Mouse (Mus musculus) kidney, postnatal 0 days (tissue): Measurements from ENCODE around the gene Zcchc14. TPM values are rescaled to one million over a fixed set of nuclear protein-coding genes. Genes with fewer than 3 reads are reported as not detected.

Experiments used
- ATAC-seq: fragments of 200-750 bp; cut with Nextera tagmentation; replicated peaks from 2 replicates; pipeline ENCODE4 v1.8.0; 2017; ENCODE audit warnings: low read depth, moderate number of reproducible peaks, moderate TSS enrichment, moderate library complexity; ENCODE audit not compliant: low FRiP score
- DNase-seq: peaks from one replicate; pipeline ENCODE4 v3.0.0-alpha.2; 2016; ENCODE audit warnings: low spot score
- H3K27ac ChIP-seq: fragments of 300-500 bp; sonication (generic); 2 replicates; pipeline ENCODE4 v1.5.1; 2014; ENCODE audit warnings: mild to moderate bottlenecking
- H3K27me3 ChIP-seq: fragments of 300-500 bp; sonication (generic); 2 replicates; pipeline ENCODE4 v1.6.1; 2014; ENCODE audit warnings: low read length, mixed read lengths; ENCODE audit not compliant: insufficient read depth
- H3K36me3 ChIP-seq: fragments of 300-500 bp; sonication (generic); 2 replicates; pipeline ENCODE4 v1.6.1; 2014; ENCODE audit warnings: low read length, mixed read lengths; ENCODE audit not compliant: insufficient read depth
- H3K4me1 ChIP-seq: fragments of 300-500 bp; sonication (generic); replicated peaks from 2 replicates; pipeline ENCODE4 v1.6.1; 2014; ENCODE audit warnings: antibody characterized with exemption, low read length, mixed read lengths; ENCODE audit not compliant: insufficient read depth
- H3K4me2 ChIP-seq: fragments of 300-500 bp; sonication (generic); 2 replicates; pipeline ENCODE4 v1.6.1; 2014; ENCODE audit warnings: mild to moderate bottlenecking, low read length, moderate library complexity, mixed read lengths
- H3K4me3 ChIP-seq: fragments of 300-500 bp; sonication (generic); replicated peaks from 2 replicates; pipeline ENCODE4 v1.5.1; 2014; ENCODE audit warnings: low read depth, low read length
- H3K9ac ChIP-seq: fragments of 300-500 bp; sonication (generic); 2 replicates; pipeline ENCODE4 v1.6.1; 2014; ENCODE audit warnings: low read depth, low read length
- H3K9me3 ChIP-seq: fragments of 300-500 bp; sonication (generic); replicated peaks from 2 replicates; pipeline ENCODE4 v1.6.1; 2016; ENCODE audit warnings: low read length, inconsistent platforms, mixed read lengths
- CTCF ChIP-seq: IDR thresholded peaks from 2 replicates; pipeline ENCODE4 v1.5.1; 2016; ENCODE audit warnings: antibody characterized with exemption, low read depth, mild to moderate bottlenecking, moderate library complexity
- WGBS: fragments of 180-500 bp; shearing (Covaris S2); extraction: QIAGEN DNeasy Blood & Tissue Kit; methylation state at CpG from one replicate; pipeline ENCODE4 v1.1.7; 2014; 5-methylcytosine and 5-hydroxymethylcytosine counted together
- polyA plus RNA-seq: library from polyadenylated mRNA; unstranded; fragments of >200 nt; fragmentation: Nextera tagmentation; extraction: Ambion mirVana; gene quantifications from 2 replicates; pipeline ENCODE4 v1.2.1, GENCODE M21; 2015

Gene Zcchc14
- polyA plus RNA-seq, 1 experiment from 2014 or later = 10.9 TPM

DNA sequence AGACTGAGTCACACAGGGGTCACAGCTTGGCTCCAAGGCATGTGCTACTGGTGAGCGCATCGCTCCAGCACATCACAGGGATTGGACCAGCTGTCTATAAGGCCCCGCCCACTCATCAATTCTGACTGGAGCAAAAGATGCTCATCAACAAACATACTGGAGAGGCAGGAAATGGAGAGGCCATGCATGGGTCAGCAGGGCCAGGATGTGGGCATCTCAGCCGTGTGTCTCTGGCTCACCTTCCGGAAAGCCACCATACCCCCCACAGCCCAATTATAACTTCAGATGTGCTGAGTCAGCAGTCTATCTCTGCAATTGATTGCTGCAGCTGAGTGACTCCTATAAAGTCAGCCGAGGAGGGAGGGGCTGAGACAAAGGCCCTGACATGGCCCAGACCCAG, 84.4 kb downstream of the Zcchc14 start:
- DNase-seq (no peak), ATAC-seq (no peak)
- H3K9me3 ChIP-seq = no peaks in the 10 kb centered on the region
- no peaks in the 10 kb centered on the region for H3K4me1 ChIP-seq
- H3K27ac ChIP-seq = no peak overlapping the region
- 0 out of 2 replicates have a peak, but pooled peaks cover 2% of the 10 kb centered on the region for H3K36me3 ChIP-seq
- H3K4me2 ChIP-seq = no peak overlapping the region
- no peak overlapping the region for H3K4me3 ChIP-seq
- no peaks in the 10 kb centered on the region for H3K27me3 ChIP-seq
- H3K9ac ChIP-seq = no peak overlapping the region
- 60% methylated on average over 6 of the region's 6 CpGs for WGBS
- no peak for TF ChIP-seq CTCF

DNA sequence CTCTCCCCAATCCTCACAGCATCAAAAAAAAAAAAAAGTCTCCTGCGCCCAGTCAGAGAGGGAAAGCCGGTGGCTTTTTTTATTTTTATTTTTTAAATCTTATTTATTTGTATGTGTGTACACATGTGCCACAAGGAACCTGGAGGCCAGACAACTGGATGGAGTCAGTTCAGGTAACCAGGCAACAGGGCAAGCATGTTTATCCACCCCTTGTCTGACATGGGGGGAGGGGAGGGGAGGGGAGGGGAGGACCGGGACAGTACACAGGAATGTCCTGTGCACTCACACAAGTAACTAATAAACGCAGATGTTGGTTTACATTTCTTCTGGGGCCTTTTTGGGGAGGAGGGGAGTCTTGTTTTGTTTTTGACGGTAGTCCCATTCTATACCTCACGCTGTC, 89.0 kb downstream of the Zcchc14 start:
- ATAC-seq = no peak
- TF ChIP-seq CTCF = no peak
- Histone ChIP-seq H3K4me2 (no peak overlapping the region), H3K4me3 (no peak overlapping the region), H3K27ac (no peak overlapping the region), H3K9me3 (no peaks in the 10 kb centered on the region), H3K9ac (no peak overlapping the region), H3K36me3 (peaks cover 11% of the 10 kb centered on the region; the same call in 1 of the 2 replicates), H3K27me3 (no peaks in the 10 kb centered on the region), H3K4me1 (no peaks in the 10 kb centered on the region)
- 74% methylated on average over 6 of the region's 6 CpGs for WGBS
- DNase-seq = no peak

DNA sequence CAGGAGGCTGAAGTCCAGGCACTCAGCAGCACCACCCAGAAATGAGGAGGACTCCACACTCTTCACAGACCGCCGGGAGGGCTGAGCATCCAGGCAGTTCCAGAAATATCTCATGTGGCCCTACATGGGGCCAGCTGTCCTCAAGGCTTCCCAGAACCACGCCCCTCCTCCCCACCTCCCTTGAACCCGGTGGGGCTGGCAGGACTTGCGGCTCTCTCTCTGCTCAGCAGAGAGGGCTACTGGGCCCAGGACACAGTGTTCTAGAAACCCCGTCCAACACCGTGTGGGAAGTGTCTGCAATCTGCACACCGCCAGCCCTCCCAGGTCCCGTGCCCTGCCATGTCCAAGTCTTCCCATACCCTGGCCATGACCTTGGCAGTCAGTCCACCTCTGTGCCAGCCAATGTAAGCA, 89.8 kb downstream of the Zcchc14 start:
- WGBS = 72% methylated on average over 9 of the region's 9 CpGs
- DNase-seq (no peak), ATAC-seq (no peak)
- no peaks in the 10 kb centered on the region for H3K9me3 ChIP-seq
- no peaks in the 10 kb centered on the region for H3K27me3 ChIP-seq
- H3K27ac ChIP-seq = no peak overlapping the region
- H3K36me3 ChIP-seq = peaks cover 15% of the 10 kb centered on the region; the same call in 1 of the 2 replicates
- no peaks in the 10 kb centered on the region for H3K4me1 ChIP-seq
- no peak overlapping the region for H3K9ac ChIP-seq
- no peak for TF ChIP-seq CTCF
- H3K4me2 ChIP-seq = no peak overlapping the region
- no peak overlapping the region for H3K4me3 ChIP-seq

DNA sequence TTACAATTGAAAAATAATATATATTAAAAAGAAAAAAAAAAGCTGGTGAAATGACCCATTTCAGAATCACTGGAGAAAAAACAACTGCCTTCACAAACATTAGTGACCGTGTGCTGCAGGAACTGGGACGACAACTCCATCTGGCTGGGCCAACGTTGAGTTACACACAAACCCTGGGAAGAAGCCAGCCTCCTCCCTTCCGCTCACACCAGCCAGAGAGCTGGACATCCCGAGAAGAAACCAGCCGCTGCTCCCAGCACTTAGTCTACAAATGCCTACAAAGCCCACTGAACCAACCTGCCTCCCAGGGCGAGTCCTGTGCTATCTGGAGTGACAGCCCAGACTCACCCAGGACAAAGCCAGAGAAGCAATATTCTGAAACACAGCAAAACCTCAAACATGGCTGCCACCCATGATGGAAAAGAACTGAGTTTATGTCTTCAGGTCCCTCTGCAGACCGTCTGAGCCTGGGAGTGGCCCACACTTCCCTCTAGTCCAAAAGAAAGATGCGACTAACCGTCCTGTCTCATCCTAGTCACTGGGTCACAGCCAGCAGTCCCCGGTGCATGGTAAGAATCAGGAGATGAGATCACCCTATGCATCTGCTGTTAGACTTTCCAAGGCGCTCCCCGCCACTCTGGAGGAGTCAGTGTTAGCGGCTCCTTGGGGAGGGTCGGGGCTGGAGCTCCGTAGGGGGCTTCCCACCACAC, 90.9 kb downstream of the Zcchc14 start:
- peak; percentile 14 for DNase-seq
- Histone ChIP-seq H3K36me3 (peaks cover 18% of the 10 kb centered on the region; the same call in 1 of the 2 replicates), H3K4me1 (no peaks in the 10 kb centered on the region), H3K9ac (no peak overlapping the region), H3K27ac (no peak overlapping the region), H3K4me3 (no peak overlapping the region), H3K27me3 (no peaks in the 10 kb centered on the region), H3K9me3 (no peaks in the 10 kb centered on the region), H3K4me2 (no peak overlapping the region)
- 79% methylated on average over 16 of the region's 16 CpGs for WGBS
- no peak for ATAC-seq
- TF ChIP-seq CTCF = no peak

DNA sequence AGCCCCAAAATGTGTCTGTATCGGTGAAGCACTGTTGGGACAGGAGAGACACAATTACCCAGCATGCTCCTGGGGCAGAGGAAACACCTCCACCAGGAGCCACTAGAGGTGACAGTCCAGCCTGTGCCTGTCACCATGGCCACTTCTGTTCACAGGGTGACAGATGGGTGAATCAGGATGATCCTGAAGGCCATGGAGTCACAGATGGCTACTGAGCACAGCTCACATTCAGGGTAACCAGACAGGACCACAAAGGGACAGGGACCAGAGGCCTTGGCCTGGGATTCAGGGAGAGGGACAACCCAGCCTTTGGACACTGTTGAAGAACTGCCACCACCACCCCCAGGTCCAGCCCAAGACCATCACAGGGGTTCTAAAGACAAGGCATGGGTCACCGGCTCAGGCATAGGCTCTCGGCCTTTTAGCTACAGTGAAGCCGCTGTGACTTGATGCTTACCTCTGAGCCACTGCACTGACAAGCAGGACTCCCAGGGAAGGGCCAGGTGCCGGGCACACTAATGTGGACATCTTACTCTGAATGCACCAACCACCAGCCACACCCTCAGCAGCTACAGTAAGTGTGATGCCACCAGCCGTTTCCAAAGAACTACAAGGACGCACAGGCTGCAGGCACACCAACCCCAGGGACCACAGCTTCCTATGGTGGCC, 92.1 kb downstream of the Zcchc14 start:
- H3K27ac ChIP-seq = no peak overlapping the region
- H3K4me1 ChIP-seq = no peaks in the 10 kb centered on the region
- peaks cover 19% of the 10 kb centered on the region for H3K36me3 ChIP-seq
- 92% methylated on average over 7 of the region's 7 CpGs for WGBS
- H3K9me3 ChIP-seq = no peaks in the 10 kb centered on the region
- no peak overlapping the region for H3K9ac ChIP-seq
- DNase-seq = no peak
- H3K4me2 ChIP-seq = no peak overlapping the region
- no peak for TF ChIP-seq CTCF
- no peaks in the 10 kb centered on the region for H3K27me3 ChIP-seq
- ATAC-seq = no peak
- H3K4me3 ChIP-seq = no peak overlapping the region

DNA sequence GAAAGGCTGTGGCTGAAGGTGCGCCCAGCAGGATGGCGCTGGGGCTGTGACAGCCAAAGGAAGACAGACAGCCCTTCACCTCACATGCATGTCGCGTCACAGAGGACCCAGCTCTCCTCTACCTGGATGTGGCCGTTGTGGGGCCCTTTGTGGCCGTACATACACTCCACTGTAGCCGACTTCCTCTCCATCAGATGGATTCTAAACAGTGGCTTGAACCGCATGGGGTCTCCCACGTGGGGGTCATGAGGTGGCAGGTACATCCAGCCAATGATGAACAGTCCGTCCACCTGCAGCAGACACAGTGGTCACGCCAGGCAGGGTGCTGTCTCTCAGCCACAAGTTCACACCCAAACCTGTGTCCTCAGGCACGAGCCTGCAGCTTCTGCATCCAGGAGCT, 92.9 kb downstream of the Zcchc14 start:
- peaks cover 26% of the 10 kb centered on the region for H3K36me3 ChIP-seq
- H3K27me3 ChIP-seq = no peaks in the 10 kb centered on the region
- H3K9me3 ChIP-seq = no peaks in the 10 kb centered on the region

More for the DNA sequence above, 92.9 kb downstream of the Zcchc14 start:
- no peak for DNase-seq
- Histone ChIP-seq H3K4me2 (no peak overlapping the region), H3K4me1 (no peaks in the 10 kb centered on the region), H3K4me3 (no peak overlapping the region), H3K27ac (no peak overlapping the region), H3K9ac (no peak overlapping the region)
- no peak for ATAC-seq
- no peak for TF ChIP-seq CTCF
- WGBS = 91% methylated on average over 12 of the region's 12 CpGs
